16 mouse cellular contexts compared by ENCODE assay signal in genomic region chr12:52662907-52663790, GRCm38 (mm10).
"Had no signal": no experiment of that assay in that cellular context is flagged by ENCODE, and none has a peak within 500 bp of the region (broad histone marks: within the 10 kb centered on the region; RNA-seq: fewer than 3 reads in every experiment).

No protein-coding gene starts in this region.

- H3K27me3 ChIP-seq: limb, embryonic 12.5 days; liver, embryonic 13.5 days; lung, embryonic 15.5 days; megakaryocyte, embryonic 14.5 days; neural tube, embryonic 13.5 days had no signal

- DNase-seq: layer of hippocampus, postnatal 36 days; liver; liver, embryonic 13.5 days; liver, postnatal 0 days; lung, postnatal 14 days; right cerebral cortex, adult 18-20 months; right cerebral cortex, postnatal 25 days; thymus, postnatal 4 days had no signal

- H3K4me1 ChIP-seq: limb, embryonic 12.5 days; liver, embryonic 13.5 days; lung, embryonic 15.5 days; megakaryocyte, embryonic 14.5 days; neural tube, embryonic 13.5 days had no signal

- ATAC-seq: intestine, embryonic 16.5 days; liver, postnatal 0 days; midbrain, embryonic 16.5 days had no signal

- H3K27ac ChIP-seq: limb, embryonic 12.5 days; liver, embryonic 13.5 days; lung, embryonic 15.5 days; macrophage; neural tube, embryonic 13.5 days had no signal

- H3K9me3 ChIP-seq: limb, embryonic 12.5 days; liver, embryonic 13.5 days; lung, embryonic 15.5 days; megakaryocyte, embryonic 14.5 days; neural tube, embryonic 13.5 days had no signal

- H3K36me3 ChIP-seq: limb, embryonic 12.5 days; liver, embryonic 13.5 days; lung, embryonic 15.5 days; neural tube, embryonic 13.5 days had no signal

- H3K4me3 ChIP-seq: limb, embryonic 12.5 days; liver, embryonic 13.5 days; lung, embryonic 15.5 days; megakaryocyte, embryonic 14.5 days; neural tube, embryonic 13.5 days had no signal

- H3K9ac ChIP-seq: limb, embryonic 12.5 days; liver, embryonic 13.5 days; liver, postnatal 0 days; lung, embryonic 15.5 days; neural tube, embryonic 13.5 days had no signal

- H3K4me2 ChIP-seq: limb, embryonic 12.5 days; liver, embryonic 13.5 days; lung, embryonic 15.5 days; midbrain, embryonic 11.5 days; neural tube, embryonic 13.5 days had no signal
